Mouse (Mus musculus): ENCODE measurements around the gene Foxn2. TPM values are rescaled to one million over a fixed set of nuclear protein-coding genes. Genes with fewer than 3 reads are reported as not detected.
A peak's percentile ranks its signal among the peaks of the same experiment; 100 is the strongest.

Foxn2 gene
- polyA plus RNA-seq, 1 experiment, result 7.5 TPM

DNA sequence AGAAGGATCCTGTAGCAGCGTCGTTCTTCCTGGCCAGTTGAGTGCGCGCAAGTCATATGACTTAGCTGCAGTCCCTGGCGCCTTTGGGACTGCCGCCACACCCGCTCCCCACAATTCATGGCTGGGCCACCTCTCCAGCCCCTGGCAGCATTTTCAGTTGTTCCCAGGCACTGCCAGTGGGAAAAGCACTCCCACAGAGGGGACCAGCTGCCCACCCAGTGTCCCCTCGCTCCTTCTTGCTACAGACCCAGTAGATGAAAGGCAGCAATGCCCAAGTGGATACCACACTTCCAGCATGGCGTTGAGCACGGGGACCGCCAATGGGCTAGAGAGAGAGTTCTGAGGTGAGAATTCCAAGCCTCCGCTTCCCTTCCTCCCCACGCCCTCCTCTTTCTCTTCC, 63.5 kb downstream of the Foxn2 start:
- 82% methylated on average over 13 of the region's 13 CpGs for WGBS
- TF ChIP-seq CTCF (IDR thresholded peaks at IDR 0.05; ENCODE audit: insufficient read depth, low read length) (no peak), POLR2A (IDR thresholded peaks at IDR 0.05; ENCODE audit: borderline replicate concordance, extremely low read depth, low read depth, low read length) (no peak)
- no peak overlapping the region for H3K4me3 ChIP-seq (replicated peaks; ENCODE audit: extremely low read depth, low read depth, low read length)
- no peak for DNase-seq
- H3K4me1 ChIP-seq (ENCODE audit: control insufficient read depth, insufficient read depth, low read length), result peaks cover 6% of the 10 kb centered on the region

DNA sequence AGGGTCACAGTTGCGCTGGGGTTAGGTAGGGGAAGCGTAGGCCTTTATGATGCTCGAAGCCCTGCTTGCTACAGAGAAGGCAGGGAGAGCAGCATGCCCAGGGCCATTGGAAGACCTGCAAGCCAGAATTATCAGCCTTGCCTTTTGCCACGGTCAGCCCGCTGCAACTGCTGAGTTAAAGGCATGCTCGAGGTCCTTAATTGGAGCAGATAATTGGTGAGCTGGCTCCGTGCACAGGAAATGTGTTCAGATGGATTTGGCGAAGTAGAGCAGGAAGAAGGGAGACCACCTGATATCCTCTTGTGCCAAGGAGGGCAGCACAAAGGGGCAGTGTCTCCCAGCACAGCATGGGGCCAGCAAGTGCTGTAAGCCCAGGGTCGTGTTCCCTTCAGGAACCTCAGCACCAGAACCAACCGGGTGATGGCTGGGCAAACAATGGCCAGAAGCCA, 64.8 kb downstream of the Foxn2 start:
- no peak for DNase-seq
- H3K4me3 ChIP-seq (replicated peaks; ENCODE audit: extremely low read depth, low read depth, low read length), result no peak overlapping the region
- H3K4me1 ChIP-seq (ENCODE audit: control insufficient read depth, insufficient read depth, low read length), result peaks cover 6% of the 10 kb centered on the region
- WGBS, result 39% methylated on average over 10 of the region's 10 CpGs
- TF ChIP-seq POLR2A (IDR thresholded peaks at IDR 0.05; ENCODE audit: borderline replicate concordance, extremely low read depth, low read depth, low read length) (no peak), CTCF (IDR thresholded peaks at IDR 0.05; ENCODE audit: insufficient read depth, low read length) (no peak)

DNA sequence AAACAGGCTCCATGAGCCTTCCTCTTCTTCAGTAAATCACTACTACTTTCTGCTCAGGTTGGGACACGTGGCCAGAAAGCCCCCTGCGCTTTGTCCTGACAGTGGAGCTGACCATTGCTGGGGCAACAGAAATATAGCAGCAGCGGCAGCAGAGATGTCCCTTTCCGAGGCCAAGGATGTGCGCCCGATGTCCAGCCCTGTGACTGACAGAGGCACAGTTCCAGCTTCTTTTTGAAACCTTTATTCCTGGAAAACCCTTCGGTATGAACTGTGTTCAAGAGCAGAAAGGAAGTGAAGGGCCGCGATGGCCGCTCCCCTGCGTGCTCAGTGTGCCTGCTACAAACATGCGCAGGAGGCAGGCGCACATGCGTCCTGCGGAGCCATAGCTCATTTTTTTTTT, 65.4 kb downstream of the Foxn2 start:
- 88% methylated on average over 15 of the region's 15 CpGs for WGBS
- no peak overlapping the region for H3K4me3 ChIP-seq (replicated peaks; ENCODE audit: extremely low read depth, low read depth, low read length)

DNA sequence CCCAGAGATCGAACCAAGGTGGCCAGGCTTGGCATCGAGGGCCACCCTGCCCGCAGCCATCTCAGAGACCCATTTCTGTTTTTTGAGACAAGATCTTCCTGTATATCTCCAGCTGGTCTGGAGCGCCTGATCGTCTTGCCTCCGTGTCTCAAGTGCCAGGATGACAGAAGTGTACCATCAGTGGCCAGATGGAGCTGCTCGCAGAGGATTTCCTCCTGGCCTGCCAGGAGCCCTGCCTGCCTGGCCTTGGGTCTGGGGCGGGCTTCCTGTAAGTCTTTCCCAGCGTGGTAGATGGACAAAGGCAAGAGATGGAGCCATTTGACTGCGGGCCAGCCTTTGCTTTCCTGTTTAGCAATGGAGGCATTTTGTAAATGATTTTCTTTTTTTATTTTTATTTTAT, 66.9 kb downstream of the Foxn2 start:
- H3K4me3 ChIP-seq (replicated peaks; ENCODE audit: extremely low read depth, low read depth, low read length), result no peak overlapping the region
- no peak for TF ChIP-seq POLR2A (IDR thresholded peaks at IDR 0.05; ENCODE audit: borderline replicate concordance, extremely low read depth, low read depth, low read length)
- no peak for TF ChIP-seq CTCF (IDR thresholded peaks at IDR 0.05; ENCODE audit: insufficient read depth, low read length)
- WGBS, result 52% methylated on average over 10 of the region's 10 CpGs
- H3K4me1 ChIP-seq (ENCODE audit: control insufficient read depth, insufficient read depth, low read length), result peaks cover 11% of the 10 kb centered on the region
- no peak for DNase-seq

More for the DNA sequence above, 65.4 kb downstream of the Foxn2 start:
- TF ChIP-seq CTCF (IDR thresholded peaks at IDR 0.05; ENCODE audit: insufficient read depth, low read length), result no peak
- DNase-seq, result no peak
- peaks cover 10% of the 10 kb centered on the region for H3K4me1 ChIP-seq (ENCODE audit: control insufficient read depth, insufficient read depth, low read length)

DNA sequence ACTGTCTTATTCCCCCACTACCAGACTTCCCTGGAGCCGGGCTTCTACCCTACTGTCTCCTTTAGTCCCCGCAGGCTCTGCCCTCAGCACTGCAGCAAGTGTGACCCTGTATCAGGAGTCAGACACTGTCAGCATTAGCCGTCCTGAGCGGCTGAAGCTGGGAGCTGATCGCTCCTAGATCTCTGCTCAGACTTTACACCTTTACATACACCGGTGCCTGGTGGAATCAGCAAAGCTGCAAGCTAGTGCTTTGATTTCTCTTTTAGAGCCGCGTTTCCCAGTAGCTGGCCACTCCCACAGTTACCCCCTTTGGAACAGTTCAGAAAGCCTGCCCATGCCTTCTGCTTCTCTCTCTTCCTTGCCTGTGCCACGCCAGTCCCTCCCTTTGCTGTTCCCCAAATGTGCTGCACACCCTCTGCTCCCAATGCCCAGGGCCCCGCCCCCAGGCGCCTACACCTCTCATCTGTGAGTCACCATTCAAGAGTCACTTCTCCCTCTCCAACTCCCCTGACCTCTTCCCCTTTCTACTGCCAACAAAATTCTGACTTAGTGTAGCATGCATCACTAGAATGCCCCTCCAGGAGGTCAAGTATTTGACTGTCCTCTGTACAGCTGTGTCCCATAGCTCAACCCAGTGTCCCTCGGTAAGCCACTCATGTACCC, 68.5 kb downstream of the Foxn2 start:
- peaks cover 11% of the 10 kb centered on the region for H3K4me1 ChIP-seq (ENCODE audit: control insufficient read depth, insufficient read depth, low read length)
- H3K4me3 ChIP-seq (replicated peaks; ENCODE audit: extremely low read depth, low read depth, low read length), result no peak overlapping the region
- 32% methylated on average over 12 of the region's 12 CpGs for WGBS
- no peak for TF ChIP-seq CTCF (IDR thresholded peaks at IDR 0.05; ENCODE audit: insufficient read depth, low read length)
- peak; percentile 52; the same call in 1 of the 2 replicates for TF ChIP-seq POLR2A (IDR thresholded peaks at IDR 0.05; ENCODE audit: borderline replicate concordance, extremely low read depth, low read depth, low read length)
- DNase-seq, result peak; percentile 74

DNA sequence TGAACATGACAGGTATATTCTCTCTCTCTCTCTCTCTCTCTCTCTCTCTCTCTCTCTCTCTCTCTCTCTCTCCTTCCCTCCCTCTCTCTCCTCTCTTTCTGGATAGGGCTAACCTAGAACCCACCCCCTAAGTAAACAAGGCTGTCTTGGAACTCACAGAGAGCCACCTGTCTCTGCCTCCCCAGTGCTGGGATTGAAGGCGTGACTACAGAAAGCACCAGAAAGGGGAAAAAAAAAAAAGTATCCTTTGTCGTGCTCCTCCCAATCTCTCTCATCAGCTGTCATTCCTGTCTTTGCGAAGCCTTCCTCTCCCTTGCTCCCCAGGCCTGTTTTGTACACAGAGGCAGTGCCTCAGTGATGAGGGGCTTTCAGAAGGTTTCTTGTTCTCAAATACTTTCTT, 69.5 kb downstream of the Foxn2 start:
- DNase-seq, result no peak
- H3K4me3 ChIP-seq (replicated peaks; ENCODE audit: extremely low read depth, low read depth, low read length), result no peak overlapping the region
- TF ChIP-seq POLR2A (IDR thresholded peaks at IDR 0.05; ENCODE audit: borderline replicate concordance, extremely low read depth, low read depth, low read length) (no peak), CTCF (IDR thresholded peaks at IDR 0.05; ENCODE audit: insufficient read depth, low read length) (no peak)
- WGBS, result 78% methylated on average over 3 of the region's 3 CpGs
- H3K4me1 ChIP-seq (ENCODE audit: control insufficient read depth, insufficient read depth, low read length), result peaks cover 11% of the 10 kb centered on the region

DNA sequence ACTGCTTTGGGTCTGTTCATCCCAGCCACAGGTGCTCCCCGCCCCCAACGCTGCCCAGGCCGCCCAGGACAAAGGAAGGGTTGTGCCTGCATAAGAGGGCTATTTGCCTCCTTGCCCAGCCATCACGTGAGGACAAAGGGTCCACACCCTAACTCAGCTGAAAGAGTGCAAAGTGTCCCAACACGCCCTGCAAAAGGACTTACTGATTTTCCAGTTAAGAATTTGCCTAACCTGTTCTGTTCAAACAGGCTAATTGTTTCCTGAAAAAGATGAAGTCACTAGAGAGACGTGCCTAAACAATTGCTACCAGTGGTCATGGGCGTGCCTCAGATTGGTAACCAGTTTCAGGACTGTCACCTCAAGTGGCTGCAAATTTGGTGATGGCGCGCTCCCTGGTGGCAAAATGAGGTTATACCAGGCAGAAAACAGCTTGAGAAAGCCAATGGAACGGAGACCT, 70.6 kb downstream of the Foxn2 start:
- Histone ChIP-seq H3K4me1 (ENCODE audit: control insufficient read depth, insufficient read depth, low read length) (peaks cover 6% of the 10 kb centered on the region; the same call in 1 of the 2 replicates), H3K4me3 (replicated peaks; ENCODE audit: extremely low read depth, low read depth, low read length) (no peak overlapping the region)
- peak; percentile 85 for TF ChIP-seq CTCF (IDR thresholded peaks at IDR 0.05; ENCODE audit: insufficient read depth, low read length)
- TF ChIP-seq POLR2A (IDR thresholded peaks at IDR 0.05; ENCODE audit: borderline replicate concordance, extremely low read depth, low read depth, low read length), result no peak
- DNase-seq, result peak; percentile 89
- WGBS, result 22% methylated on average over 10 of the region's 10 CpGs

DNA sequence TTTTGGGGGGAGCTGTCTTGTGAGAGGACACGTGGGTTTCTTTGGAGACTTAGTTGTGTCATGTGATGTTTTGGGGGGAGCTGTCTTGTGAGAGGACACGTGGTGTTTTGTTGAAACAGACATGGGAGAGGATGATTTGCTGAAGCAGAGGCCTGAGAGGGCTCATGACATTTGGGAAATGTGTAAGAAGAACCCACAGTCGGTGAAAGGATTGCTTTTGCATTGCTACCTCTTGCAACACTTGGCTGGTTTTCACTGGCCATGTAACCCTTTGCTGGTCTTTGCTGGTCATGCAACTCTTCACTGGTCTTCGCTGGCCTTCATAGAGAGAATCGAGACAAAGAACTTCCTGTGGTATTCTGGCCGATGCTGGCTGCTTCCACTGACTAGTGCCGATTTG, 76.0 kb downstream of the Foxn2 start:
- no peaks in the 10 kb centered on the region for H3K4me1 ChIP-seq (ENCODE audit: control insufficient read depth, insufficient read depth, low read length)
- WGBS, result 61% methylated on average over 7 of the region's 7 CpGs
- TF ChIP-seq POLR2A (IDR thresholded peaks at IDR 0.05; ENCODE audit: borderline replicate concordance, extremely low read depth, low read depth, low read length), result no peak
- TF ChIP-seq CTCF (IDR thresholded peaks at IDR 0.05; ENCODE audit: insufficient read depth, low read length), result no peak
- DNase-seq, result no peak
- H3K4me3 ChIP-seq (replicated peaks; ENCODE audit: extremely low read depth, low read depth, low read length), result no peak overlapping the region

DNA sequence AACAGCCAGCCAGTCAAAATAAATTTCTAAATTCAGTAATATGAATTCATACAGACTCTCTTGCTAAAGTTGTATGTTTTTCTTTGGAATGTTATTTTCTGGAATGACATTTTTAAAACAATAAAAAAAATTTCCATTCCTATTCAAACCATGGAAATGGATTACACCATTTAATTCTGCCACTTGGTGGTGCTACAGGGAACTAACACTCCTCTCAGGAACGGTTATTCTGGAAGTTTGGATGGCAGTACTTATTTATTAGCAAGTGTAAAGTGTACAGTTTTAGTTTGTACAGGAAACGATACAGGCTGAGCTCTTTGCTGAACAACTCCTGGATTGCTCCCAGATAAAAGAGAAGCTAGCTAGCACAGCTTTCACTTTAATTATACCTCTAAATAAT, 87.3 kb downstream of the Foxn2 start:
- TF ChIP-seq CTCF (IDR thresholded peaks at IDR 0.05; ENCODE audit: insufficient read depth, low read length) (peak; percentile 32; the same call in 1 of the 2 replicates), POLR2A (IDR thresholded peaks at IDR 0.05; ENCODE audit: borderline replicate concordance, extremely low read depth, low read depth, low read length) (no peak)
- H3K4me1 ChIP-seq (ENCODE audit: control insufficient read depth, insufficient read depth, low read length), result peaks cover 7% of the 10 kb centered on the region
- 0% methylated on average over 2 of the region's 2 CpGs for WGBS
- DNase-seq, result no peak
- no peak overlapping the region for H3K4me3 ChIP-seq (replicated peaks; ENCODE audit: extremely low read depth, low read depth, low read length)

DNA sequence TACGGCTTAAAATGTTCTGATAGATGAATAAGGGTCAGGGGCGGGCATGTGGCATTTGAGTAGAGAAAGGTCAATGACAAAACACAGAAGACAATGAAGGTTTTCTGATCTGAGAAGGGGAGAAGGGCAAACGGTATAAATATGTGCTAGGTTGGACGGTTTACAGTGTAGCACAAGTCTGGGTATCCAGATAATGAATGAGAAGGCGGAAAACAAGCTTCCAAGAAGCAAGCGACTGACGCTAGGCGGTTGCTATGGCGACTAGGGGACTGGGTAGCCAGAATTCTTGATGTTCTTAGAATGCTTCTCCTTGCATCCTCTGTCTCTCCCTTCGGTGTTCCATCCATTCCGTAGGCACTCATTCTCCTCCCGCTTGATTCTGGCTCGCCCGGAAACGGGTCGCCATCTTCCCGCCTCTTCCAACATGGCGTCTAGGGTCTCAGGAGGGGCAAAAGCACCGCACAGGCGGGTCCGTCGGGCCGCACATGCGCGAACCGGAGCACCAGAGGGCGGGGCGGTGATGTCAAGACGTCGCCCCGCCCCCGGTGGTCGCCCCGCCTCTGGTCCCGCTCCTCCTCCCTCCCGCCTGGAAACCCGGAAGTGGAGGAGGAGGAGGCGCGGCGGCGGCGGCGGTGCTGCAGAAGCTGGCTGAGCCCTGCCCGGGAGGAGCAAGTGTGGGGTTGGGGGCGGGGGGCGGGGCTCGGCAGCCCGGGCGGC, 89.2 kb downstream of the Foxn2 start, which contains the start of gene Ppp1r21:
Gene Ppp1r21 (plus strand): TSS at position 600 of the 717 bp plus-strand sequence.
- DNase-seq, result peak; percentile 94
- Histone ChIP-seq H3K4me1 (ENCODE audit: control insufficient read depth, insufficient read depth, low read length) (peaks cover 7% of the 10 kb centered on the region), H3K4me3 (replicated peaks; ENCODE audit: extremely low read depth, low read depth, low read length) (peak within 1 kb of the TSS; percentile 98)
- TF ChIP-seq CTCF (IDR thresholded peaks at IDR 0.05; ENCODE audit: insufficient read depth, low read length) (no peak), POLR2A (IDR thresholded peaks at IDR 0.05; ENCODE audit: borderline replicate concordance, extremely low read depth, low read depth, low read length) (peak; percentile 68; the same call in 1 of the 2 replicates)
- 5% methylated on average over 49 of the region's 49 CpGs for WGBS
